Mouse (Mus musculus) lung, postnatal 14 days (tissue): ENCODE results near the gene U2af2.

Experiments used
- DNase-seq: peaks from one replicate; pipeline ENCODE4 v3.0.0; 2021

The U2af2 gene

DNA sequence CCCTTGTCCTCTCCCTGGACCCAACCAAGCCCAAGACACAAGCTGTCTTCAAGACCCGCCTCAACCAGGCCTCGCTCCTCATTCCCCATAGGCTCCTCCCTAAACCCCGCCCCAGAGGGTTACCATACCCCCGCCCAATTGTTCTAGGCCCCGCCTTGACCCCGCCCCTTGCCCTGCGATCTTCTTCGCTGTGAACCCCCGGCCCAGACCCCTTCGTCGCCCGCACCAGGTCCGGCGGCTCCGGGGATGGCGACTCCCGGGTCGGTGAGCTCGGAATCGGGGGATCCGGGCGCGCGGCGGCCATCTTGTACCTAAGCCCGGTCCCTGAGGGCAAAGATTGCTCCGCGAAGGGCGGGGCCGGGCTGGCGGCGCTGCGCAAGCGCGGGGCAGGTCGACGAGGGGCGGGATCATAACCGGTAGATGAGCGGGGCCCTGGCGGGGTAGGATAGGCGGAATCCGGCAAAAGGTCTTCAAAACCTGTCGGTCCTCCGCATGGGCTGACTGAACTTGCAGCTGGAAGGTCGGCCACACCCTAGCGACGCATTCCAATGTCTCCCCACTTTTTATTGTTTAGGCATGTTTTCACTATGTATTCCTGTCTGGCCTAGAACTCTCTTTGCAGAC, 23.7 kb upstream of the U2af2 start, which contains the start of gene Zfp784:
Gene Zfp784 (minus strand): TSS at position 338 of the 624 bp plus-strand sequence.
- DNase-seq = peak; percentile 92

GRCm38 (mm10) chr7:5038940-5039339, 23.0 kb upstream of the U2af2 start:
- DNase-seq = no peak

- no peak for DNase-seq
Measured at GRCm38 (mm10) chr7:5044981-5045380, 17.0 kb upstream of the U2af2 start.

GRCm38 (mm10) chr7:5046112-5046511, 15.8 kb upstream of the U2af2 start:
- no peak for DNase-seq

DNA sequence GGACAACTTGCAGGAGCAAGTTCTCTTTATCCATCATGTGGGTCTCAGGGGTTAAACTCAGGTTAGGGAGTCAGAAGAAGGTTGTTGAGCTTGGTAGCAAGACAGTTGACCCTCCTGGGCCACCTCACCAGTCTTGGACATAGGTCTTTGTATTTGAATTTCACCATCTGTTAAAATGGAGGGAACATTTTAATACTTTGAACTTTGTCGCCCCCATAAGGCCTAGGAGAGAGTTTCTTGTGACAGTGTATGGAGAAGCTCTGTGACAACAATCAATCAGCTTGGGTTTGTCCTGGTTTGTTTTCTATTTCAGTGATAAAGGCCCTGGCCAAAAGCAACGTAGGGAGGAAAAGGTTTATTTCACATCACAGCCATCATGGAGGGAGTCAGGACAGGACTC, 14.6 kb upstream of the U2af2 start:
- DNase-seq = peak; percentile 53

GRCm38 (mm10) chr7:5051193-5052192, 10.4 kb upstream of the U2af2 start, which contains the start of gene Zfp580:
Gene Zfp580 (plus strand): TSS chr7:5051538.
- peak; percentile 79 for DNase-seq

DNA sequence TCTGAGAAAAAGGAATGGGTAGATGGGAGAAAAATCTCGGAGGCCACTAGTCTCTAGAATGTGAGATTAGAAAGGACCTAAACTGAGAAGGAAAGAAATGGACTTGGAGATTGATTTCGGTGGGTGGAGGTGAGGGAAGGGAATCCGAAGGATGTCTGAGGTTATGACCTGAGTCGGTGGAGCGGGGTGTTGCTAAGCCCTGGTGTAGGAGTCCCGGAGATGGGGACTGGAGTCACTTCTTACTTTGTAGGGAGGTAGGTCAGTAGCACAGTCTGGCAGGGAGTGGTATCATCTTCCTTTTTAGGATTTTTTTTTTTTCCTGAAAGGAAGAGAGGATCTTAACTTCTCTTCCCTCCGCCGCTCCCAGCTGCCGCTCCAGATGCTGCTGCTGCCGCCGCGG, 9.5 kb upstream of the U2af2 start:
- DNase-seq = no peak

DNA sequence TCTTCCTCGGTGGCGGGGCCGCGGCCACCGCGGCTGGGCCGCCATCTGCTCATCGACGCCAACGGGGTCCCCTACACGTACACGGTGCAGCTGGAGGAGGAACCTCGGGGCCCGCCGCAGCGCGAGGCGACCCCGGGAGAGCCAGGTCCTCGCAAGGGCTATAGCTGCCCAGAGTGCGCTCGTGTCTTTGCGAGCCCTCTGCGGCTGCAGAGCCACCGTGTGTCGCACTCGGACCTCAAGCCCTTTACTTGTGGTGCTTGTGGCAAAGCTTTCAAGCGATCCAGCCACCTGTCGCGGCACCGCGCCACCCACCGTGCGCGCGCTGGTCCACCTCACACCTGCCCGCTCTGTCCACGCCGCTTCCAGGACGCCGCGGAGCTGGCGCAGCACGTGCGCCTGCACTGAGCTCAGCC, 9.0 kb upstream of the U2af2 start:
- DNase-seq = no peak

DNA sequence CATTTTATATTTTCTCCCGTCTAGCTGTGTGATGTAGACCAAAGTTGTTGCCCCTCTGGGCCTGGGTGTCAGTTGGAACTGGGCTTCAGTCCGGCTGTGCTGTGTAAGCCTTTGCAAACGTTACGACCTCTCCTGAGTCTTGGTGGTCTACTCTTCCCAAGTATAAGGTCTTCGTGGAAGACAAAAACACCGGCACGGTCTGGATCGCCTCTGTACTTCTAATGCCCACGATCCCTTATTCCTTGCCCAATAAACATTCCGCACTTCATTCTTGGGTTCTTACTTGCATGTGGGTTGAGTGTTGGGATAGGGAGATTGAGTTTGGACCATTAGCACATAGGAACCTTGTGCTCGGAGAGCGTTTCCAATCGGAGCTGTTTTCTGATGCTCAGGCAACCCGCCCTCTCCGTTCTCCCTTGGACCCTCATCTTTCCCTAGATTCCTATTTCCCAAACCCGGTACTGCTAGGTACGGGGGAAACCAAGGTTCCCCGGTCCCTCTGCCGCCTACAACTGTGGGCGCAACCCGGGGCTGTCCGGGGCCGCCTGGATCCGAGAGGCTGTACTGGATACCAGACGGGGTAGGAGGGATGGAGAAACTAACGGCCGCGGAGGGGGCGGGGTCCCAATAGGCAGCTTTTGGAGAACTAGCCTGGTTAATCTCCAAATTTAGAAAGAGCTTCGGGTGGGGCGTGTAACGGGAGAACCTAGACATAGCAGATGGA, 8.3 kb upstream of the U2af2 start:
- DNase-seq = no peak

GRCm38 (mm10) chr7:5056651-5057263, 5.2 kb upstream of the U2af2 start:
- no peak for DNase-seq

- no peak for DNase-seq
Measured at GRCm38 (mm10) chr7:5057381-5057780, 4.6 kb upstream of the U2af2 start.

DNA sequence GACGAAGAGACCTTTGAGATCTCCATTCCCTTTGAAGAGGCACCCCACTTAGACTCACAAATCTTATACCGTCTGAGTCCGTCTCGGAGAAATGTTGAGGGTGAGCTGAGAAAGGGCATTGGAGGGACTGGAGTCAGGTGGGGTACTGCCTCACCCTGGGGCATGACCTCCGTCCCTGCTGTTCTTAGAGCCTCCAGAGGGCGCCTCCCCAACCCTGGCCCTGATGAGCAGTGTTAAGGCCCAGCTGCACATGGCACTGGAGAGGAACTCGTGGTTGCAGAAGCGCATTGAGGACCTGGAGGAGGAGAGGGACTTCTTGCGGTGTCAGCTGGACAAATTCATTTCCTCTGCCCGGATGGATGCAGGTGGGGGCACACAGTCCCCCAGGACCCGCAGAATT, 4.1 kb upstream of the U2af2 start:
- DNase-seq = no peak

DNA sequence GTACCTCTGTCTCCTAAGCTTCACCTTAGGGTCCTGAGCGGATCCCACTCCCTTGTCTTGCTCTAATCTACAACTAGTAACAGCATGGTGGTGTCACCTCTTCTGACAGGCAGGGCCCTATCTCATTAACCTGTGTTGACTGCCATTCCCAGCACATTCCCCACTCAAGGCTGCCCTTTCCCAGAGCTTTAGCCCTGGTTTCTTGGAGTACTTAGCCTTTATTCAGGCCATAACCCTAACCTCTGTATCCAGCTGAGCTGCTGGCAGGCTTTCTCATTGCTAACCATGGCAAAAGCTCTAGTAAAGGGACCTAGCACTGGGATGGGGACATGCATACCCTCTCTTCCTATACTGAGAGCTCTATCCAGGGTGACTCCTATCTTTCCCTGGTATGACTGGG, 3.3 kb upstream of the U2af2 start:
- no peak for DNase-seq

GRCm38 (mm10) chr7:5059421-5059820, 2.5 kb upstream of the U2af2 start:
- no peak for DNase-seq

GRCm38 (mm10) chr7:5060239-5060731, 1.7 kb upstream of the U2af2 start:
- peak; percentile 82 for DNase-seq

GRCm38 (mm10) chr7:5060944-5061773, 784 bp upstream of the U2af2 start:
- DNase-seq = peak; percentile 99

- peak; percentile 64 for DNase-seq
Measured at GRCm38 (mm10) chr7:5062360-5063001, 538 bp downstream of the U2af2 start.

DNA sequence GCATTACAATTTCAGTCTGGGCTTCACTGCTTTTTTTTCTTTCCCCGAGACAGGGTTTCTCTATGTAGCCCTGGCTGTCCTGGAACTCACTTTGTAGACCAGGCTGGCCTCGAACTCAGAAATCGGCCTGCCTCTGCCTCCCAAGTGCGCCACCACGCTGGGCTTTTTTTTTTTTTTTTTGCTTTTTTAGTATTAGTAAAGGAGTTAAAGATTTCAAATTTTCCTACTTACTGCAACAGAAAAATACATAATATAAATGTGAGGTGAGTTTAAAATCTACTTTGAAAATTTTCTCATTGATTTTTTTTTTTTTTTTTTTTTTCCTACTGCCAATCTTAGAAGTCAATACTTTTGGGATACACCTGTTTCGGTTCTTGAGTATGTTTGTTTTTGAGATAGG, 2.9 kb downstream of the U2af2 start:
- no peak for DNase-seq

DNA sequence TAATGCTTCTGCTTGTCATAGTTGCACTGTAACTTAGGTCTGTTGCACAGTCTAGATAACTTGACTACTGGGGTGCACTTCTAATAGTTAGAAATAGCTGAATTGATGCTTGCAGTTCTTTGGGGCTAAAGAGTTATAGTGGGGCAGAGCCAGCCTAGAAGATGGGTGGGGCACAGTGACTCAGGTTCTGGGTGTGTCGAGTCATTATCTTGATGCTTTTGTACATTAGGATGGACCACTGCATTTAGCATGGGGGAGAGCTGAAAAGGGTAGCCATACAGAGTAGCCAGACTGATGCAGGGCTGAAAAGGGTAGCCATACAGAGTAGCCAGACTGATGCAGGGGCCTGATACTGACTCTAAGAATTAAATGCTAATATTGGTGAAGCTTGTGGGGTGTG, 11.6 kb downstream of the U2af2 start:
- no peak for DNase-seq

DNA sequence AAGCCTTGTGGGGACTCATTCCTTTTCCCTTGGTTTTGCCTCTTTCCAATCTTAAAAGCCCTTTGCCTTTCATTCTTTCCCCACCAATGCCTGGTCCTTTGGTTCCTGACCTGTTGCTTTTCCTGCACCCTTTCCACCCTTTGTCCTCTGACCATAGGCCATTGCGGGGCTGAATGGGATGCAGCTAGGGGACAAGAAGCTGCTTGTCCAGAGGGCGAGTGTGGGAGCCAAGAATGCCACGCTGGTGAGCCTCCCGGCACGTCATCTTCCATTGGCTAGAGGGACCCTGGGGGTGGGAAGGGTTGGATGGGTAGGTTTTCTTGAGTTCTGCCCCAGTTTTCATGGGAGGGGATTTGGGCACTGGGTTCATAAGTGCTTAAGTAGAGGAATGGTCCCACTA, 13.0 kb downstream of the U2af2 start:
- DNase-seq = no peak

GRCm38 (mm10) chr7:5076931-5077330, 15.0 kb downstream of the U2af2 start:
- no peak for DNase-seq
